Mouse (Mus musculus) cerebellum, adult (tissue): ENCODE measurements around the gene Tmem69.

Source experiments
- ATAC-seq: cut with Nextera tagmentation; 2 replicates; pipeline ENCODE4 v1.9.2; 2017; ENCODE audit warnings: mild to moderate bottlenecking, moderate library complexity, mixed read lengths; ENCODE audit not compliant: insufficient number of reproducible peaks, low FRiP score, low TSS enrichment

Tmem69 gene

DNA sequence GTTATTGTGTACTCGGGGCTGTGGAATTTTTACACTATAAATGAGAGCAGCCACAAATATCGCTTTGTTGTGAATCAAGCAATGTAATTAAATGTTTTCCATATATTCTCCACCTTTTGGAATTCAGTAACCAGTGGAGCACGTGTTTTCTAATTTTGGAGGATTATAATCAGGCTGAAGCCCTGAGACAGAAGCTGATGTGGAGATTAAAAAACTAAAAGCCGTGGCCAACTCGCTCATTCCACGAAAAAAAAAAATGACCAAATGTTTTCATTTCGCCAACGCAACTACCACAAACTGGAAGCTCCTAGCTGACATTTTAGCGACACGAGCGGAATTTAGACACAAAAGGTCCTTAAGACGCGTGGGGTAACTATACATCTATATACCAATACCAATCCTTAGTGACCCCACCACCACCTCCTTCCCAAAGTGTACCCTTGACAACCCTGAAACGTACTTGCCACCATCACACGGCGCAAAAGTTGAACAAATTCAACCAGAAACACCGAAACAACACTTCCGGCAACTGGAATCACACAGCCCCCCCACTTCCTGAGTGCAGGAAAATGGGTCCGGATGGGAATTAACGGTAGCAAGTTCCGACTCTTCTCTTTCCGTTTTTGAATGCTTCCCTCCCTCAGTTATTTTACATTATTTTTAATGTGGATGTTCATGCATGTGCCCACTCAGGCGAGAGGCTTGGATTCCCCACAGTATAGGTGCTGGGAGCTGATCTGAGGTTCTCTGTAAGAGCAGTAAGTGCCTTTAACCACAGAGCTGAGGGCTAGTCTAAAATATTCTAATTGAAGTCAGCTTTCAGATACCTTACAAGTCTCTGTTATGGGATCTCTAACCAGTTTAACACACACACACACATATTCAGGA lies at the start of gene Tmem69:
Gene Tmem69 (minus strand): TSS at position 524 of the 888 bp plus-strand sequence.
- ATAC-seq: 0 out of 2 replicates have a peak, but pooled peaks have one; percentile 15

DNA sequence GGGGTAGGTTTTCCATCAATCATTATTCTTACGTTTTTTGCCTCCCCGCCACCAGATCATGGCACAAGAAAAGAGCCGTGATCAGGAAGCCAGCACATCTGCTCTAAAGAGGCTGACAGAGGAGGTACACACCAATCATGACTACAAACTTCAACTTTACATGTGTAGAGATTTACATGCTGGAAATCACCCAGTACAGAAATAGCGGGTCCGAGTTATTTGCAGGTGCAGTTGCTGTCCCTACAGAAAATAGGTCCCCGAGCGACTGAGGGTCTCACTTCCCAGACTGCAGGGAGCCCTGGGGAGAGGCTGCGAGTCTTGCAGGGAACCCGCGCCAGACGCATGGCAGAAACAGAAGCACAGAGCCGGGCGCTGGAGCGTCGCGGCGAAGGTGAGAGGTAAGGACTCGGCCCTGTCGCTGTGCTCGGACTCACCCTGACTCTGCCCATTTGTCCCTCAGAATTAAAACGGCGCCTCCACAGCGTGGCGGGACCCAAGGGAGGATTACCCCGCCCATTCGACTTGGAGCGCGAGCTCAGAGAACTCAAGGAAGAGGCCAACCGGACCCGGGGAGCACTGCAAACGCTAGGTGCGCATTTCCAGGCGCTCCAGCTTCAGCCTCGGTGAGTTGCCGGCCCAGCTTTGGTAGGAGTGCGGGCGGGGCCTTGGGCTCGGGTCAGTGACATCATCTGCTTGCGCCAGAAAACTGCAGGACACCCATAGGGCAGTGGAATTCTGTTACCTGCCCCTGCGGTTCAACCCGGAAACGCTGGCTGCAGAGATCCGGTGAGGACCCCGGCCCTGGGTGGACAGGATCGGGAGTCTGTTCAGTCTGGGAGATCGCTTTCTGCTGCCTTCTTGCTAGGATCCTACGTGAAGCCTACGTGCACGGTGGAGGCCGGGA lies 41.5 kb upstream of the Tmem69 start:
- peak; percentile 92 for ATAC-seq

DNA sequence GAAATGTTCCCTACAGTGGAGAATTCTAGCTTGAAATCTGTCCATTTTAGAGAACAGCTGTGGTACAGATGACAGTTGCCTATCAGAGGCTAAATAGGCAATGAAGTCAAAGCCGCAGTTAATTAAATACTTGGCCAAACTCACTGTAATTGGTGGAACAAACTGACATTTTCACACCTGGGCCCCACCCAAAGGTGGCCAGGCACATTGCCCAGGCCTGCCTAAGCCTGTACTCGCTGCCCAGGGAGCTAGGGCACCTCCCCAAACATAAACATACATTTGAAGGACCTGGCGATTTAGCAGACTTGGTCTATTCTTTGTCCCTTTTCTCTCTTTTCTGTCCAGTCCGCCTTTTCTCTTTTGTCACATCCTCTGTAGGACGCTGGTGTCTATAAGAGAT lies 40.6 kb upstream of the Tmem69 start, which contains the start of gene Ccdc17:
Gene Ccdc17 (plus strand): TSS at position 276 of the 400 bp plus-strand sequence.
- no peak for ATAC-seq

DNA sequence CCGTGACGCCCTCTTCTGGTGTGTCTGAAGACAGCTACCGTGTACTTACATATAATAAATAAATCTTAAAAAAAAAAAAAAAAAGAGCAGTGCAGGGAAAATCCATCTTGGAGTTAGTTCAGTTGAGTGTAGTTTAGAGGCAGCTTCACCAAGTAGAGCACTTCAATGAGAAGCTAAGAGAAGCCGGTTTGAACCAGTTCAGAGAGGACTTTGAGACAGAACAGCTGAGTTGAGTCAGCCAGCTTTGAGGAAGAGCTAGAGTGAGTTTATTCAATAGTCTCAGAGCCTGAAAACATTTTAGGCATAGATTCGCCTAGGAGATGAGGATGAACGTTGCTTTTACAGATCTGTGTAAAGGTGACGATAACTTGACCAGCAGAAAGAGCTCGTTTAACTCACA lies 40.1 kb upstream of the Tmem69 start:
- no peak for ATAC-seq

DNA sequence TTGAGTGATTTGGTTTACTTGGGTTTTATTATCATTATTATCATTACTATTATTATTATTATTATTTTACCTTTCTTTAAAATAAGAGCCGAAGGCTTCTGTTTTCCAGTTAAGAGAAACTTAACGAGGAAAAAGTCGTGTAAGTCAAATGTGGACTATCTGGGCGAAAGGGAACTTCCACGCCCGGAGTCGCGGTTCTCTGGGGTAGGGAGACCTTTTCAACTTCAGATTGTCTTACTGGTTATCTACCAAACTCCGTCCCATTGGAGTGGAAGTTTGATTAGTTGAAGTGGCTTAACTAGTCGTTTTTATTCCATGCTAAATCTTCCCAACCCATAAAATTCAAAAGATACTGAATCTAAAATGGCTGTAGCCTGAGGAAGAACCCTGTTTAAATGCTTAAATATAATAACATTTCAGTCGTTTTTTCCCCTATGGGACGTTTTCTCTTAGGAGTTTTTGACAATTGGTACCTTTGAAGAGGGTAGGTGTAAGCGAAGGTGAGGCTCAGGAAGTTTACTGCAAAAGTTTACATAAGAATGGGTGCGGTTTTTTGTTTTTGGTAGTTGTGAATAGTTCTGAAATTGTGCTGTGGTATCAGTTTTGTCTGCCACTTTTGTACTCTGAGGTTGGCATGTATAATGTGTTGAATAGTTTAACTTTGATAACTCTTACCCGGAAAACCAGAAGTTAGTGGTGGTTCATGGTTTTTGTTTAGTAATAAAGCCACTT lies 2.6 kb upstream of the Tmem69 start:
- no peak for ATAC-seq

DNA sequence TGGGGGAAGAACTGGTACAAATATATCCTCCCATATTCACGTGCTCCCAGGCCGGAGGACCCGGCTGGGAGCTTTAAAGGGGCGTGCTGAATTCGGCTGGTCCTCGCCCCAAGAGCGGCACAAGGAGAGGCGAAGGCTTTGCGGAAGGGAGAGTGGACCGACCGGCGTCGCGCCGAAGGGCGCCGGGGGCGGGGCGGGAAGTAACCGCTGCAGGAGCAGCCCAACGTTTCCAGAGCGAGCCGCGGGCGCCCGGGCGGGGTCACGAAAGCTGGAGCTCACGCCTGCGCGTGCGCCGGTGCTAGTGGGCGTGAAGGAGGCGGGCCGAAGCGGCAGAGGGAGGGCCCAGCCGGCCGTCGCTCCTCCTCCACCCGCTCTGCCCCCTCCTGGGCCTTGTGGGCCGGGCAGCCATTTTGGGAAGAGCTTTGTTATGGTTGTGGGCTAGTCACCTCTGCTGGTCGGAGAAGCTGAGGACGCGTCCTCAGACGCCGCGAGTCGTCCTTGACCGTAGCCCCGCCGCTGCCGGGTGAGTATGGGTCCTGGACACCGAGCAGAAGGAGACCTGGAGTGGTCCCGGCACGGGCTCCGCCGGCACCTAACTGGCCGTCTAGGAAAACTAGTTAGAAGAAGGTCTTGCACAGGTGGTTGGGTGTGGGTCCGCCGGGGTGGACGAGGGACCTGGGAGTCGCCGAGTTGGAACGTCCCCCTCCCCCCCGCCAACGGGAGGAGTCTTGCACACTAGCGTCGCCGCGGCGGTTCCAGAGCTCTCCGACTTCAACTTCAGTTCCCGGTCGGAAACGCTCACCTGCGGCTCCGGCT lies 1.8 kb upstream of the Tmem69 start, which contains the start of gene Gpbp1l1:
Gene Gpbp1l1 (plus strand): TSS at position 353 of the 816 bp plus-strand sequence.
- peak; percentile 86 for ATAC-seq

DNA sequence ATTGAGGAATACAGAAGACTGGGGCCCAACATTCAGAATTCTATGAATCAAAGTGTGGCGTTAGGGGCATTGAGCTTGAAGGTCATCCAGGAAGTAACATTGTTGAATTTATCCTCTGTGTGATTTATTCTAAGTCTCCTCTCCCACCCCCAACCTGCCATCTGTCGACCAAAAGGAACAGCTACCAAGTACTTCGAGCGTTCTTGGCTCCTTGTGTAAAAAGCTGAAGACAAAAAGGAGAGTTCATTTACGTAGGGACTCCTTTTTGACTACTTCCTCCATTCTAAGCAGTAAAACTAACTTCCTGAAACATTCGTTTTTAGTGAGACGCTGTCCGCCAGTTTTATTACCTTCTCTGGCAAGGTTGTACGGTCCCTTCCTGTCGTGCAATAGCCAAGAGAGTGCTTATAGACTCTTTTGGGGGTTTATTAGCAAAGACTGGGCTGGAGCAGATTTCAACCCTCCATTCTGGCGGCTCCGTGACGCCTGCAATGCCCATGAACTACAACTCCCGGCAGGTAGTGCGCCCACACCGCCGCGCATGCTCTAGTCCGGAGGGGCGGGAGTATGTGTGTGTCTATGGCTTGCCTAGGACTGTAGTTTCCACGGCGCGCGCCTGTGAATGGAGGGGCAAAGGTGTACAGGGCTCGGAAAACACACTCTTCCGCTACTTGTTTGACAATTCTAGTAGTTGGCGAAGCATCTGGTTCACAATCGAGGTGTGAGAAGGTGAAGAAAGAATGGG lies 997 bp upstream of the Tmem69 start:
- ATAC-seq: peak; percentile 96

DNA sequence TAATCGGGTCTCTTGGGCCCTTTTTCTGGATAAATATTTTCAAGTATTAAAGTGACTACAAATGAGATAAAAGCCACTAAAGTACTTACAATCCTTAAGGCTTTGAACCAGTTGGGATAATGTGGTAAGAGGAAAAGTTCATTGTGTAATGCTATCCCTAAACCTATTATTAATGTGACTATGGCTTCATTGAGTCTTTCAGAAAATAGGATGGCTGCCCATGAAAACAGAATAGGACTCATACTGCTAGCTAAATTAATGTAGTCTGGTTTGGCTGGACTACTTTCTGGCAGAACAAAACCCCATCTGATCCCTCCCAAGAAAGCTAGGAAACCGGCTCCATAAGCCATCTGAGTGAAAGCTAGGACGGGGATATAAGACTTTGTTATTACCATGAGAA lies 2.7 kb downstream of the Tmem69 start:
- ATAC-seq: no peak

DNA sequence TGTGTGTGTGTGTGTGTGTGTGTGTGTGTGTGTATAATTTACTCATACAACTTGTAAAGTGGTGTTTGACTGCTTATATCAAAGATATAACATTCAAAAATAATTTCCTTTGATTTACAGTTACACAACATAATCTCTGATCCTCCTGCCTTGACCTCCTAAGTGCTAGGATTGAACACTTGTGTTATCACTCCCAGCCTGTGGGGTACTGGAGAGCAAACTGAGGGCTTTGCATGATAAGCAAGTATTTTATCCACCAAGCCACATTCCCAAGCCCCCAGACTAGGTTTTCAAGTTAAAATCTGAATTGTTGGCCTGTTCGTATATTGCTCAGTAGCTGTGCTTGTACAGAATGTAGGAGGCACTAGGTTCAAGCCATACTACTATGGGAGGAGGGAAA lies 5.3 kb downstream of the Tmem69 start:
- no peak for ATAC-seq

DNA sequence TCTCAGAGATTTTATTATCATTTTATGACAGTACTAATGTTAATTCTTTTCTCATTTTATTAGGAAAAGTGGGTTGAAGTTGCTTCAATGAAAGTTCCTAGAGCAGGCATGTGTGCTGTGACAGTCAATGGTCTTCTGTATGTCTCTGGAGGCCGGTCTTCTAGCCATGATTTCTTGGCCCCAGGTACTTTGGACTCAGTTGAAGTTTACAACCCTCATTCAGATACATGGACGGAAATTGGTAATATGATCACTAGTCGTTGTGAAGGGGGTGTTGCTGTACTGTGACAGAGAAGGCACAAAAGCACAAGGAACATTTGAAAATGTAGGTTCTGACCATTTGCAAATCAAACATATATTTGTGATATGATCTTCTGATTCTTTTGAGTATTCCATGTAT lies 18.0 kb downstream of the Tmem69 start:
- ATAC-seq: no peak

DNA sequence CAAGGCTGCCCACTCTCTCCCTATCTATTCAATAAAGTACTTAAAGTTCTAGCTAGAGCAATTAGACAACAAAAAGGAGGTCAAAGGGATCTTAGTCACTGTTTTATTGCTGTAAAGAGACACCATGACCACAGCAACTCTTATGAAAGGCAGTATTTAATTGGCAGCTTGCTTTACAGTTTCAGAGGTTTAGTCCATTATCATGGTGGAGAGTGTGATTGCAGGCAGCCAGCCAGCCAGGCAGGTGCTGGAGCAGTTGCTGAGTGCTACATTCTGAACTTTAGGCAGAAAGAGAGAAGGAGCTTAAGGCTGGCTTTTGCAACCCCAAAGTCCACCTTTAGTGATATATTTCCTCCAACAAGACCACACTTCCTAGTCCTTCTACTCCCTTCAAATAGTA lies 19.4 kb downstream of the Tmem69 start:
- no peak for ATAC-seq

DNA sequence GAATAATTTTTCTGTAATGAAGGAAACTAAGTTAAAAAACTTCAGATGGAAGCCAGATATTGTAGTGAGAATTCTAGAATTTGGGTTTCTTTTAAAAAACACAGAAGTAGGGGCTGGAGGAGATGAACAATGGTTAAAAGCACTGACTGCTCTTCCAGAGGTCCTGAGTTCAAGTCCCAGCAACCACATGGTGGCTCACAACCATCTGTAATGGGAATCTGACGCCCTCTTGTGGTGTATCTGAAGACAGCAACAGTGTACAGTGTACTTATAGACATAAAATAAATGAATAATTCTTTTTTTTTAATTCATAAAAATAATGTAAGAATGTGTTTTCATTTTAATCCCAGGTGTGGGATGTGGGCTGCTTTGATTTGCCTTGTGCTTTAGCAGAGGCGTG lies 24.6 kb downstream of the Tmem69 start:
- no peak for ATAC-seq

DNA sequence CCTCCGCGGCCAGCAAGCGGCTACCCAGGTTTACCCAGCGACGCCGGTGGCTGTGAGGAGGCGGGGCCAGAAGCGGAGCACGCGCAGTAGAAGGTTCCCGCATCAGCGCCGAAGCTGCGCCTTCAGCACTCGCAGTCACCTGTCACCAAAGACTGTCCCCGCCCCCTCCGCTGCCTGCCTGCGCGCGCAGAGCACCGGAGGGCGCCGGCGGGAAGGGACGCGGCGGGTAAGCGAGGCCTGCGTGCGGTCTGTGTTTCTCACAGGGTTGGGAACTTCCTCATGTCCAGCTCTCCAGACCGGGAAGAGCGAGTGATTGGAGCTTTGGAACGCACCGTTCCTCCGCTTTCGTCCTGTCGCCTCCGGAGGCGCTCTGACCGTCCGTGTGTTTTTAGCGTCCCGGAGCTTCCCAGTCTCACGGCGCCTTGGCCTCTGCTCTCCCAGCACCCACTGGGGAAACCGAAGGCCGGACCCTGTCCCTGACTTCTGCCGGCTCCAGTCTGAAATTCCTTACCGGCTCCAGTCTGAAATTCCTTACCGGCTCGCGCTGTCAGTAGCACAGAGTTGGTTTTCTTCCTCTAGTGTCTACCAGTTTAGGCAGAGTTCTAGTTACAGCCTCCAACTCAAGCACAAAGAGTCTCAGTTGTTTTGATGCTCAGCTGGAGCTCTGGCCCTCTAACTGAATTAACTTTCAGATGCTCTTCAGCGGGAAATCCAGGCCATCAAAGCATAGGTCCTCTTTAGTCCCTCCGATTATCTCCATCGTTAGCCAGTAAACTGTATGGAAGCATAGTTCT lies 48.1 kb downstream of the Tmem69 start, which contains the start of gene Ipp:
Gene Ipp (plus strand): TSS at position 125 of the 794 bp plus-strand sequence.
- ATAC-seq: peak; percentile 98

DNA sequence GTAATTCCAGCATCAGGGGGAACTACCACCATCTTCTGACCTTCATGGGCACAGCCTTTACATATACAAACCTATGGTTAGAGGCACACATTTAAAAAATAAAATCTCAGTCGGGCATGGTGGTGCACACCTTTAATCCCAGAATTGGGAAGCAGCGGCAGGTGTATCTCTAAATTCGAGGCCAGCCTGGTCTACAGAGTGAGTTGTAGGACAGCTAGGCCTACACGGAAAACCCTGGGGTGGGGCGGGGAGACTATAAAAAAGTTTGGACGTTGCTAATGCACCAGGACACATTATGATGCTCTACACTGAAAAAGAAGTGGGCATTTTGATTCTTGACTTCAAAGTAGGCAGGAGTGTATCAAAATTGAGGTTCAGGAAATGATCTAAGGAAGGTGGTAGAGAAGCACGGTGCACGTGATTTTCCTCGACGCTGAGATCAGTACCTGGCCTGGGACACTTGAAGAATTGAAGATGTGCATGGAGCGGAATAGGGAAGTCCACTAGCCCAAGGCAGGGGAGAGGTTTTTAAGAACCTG lies 48.8 kb downstream of the Tmem69 start:
- ATAC-seq: no peak; the same call in 1 of the 2 replicates
